Mouse (Mus musculus) left cerebral cortex, postnatal 25 days (tissue): ENCODE measurements around the gene Gltpd2. TPM values are rescaled to one million over a fixed set of nuclear protein-coding genes. Genes with fewer than 3 reads are reported as not detected.

Source experiments
- DNase-seq, 2 experiments: peaks; one replicate each; pipeline ENCODE4 v3.0.0; 2022; ENCODE audit warnings: low spot score in 2 of 2, mixed read lengths in 1 of 2
- intact Hi-C: fragments of 180-260 bp; cut with DNase I; formaldehyde crosslinking; loops from one replicate; pipeline ENCODE4 v1.15.1; 2025
- total RNA-seq, 2 experiments: library from RNA; stranded (reverse); gene quantifications; 2 replicates each; pipeline ENCODE4 v1.2.3; 2021

The Gltpd2 gene
- total RNA-seq, 2 experiments from 2014 or later = not detected

GRCm38 (mm10) chr11:70553940-70554339, 34.9 kb downstream of the Gltpd2 start:
- intact Hi-C loops = no loop called here
- no peak for DNase-seq

- intact Hi-C loops = no loop called here
- no peak for DNase-seq
Measured at GRCm38 (mm10) chr11:70557545-70557944, 38.5 kb downstream of the Gltpd2 start.

GRCm38 (mm10) chr11:70561937-70562286, 42.9 kb downstream of the Gltpd2 start:
- intact Hi-C loops = loop anchor here (1.0 to 5.0 kb wide), 4 partner anchors 10 to 40 kb away; partner anchors contain the start of genes Pld2 and Psmb6
- DNase-seq = no peak

GRCm38 (mm10) chr11:70562287-70562994, 43.4 kb downstream of the Gltpd2 start, which contains the start of gene Mink1:
TSS of gene Mink1 (plus strand) at chr11:70562881.
- intact Hi-C loops = loop anchor here (1.0 to 5.0 kb wide), 3 partner anchors 10 to 40 kb away; partner anchors contain the start of gene Pld2

GRCm38 (mm10) chr11:70562995-70563469, 44.0 kb downstream of the Gltpd2 start:
- DNase-seq = no peak
- intact Hi-C loops = loop anchor here (1.0 to 5.0 kb wide), 3 partner anchors 9 to 39 kb away; partner anchors contain the start of gene Pld2

More at GRCm38 (mm10) chr11:70562287-70562994, 43.4 kb downstream of the Gltpd2 start, which contains the start of gene Mink1:
- peak; percentile 89 to 94 for DNase-seq

GRCm38 (mm10) chr11:70563470-70564275, 44.7 kb downstream of the Gltpd2 start:
- intact Hi-C loops = loop anchor here (5.0 kb wide), 1 partner anchor 39 kb away; no protein-coding TSS in a partner anchor
- peak in 1 of 2 experiments; percentile 49 for DNase-seq

GRCm38 (mm10) chr11:70564276-70564873, 45.4 kb downstream of the Gltpd2 start:
- intact Hi-C loops = loop anchor here (5.0 kb wide), 1 partner anchor 38 kb away; no protein-coding TSS in a partner anchor
- no peak for DNase-seq

- DNase-seq = no peak
- intact Hi-C loops = no loop called here
Measured at GRCm38 (mm10) chr11:70566586-70566985, 47.6 kb downstream of the Gltpd2 start.

Other genes starting within 250 kb of the Gltpd2 start
- under 1 TPM; 0.34 to 0.60 TPM for gene Alox12e, start 196.6 kb upstream of the Gltpd2 start, total RNA-seq
- gene Alox15, start 167.2 kb upstream of the Gltpd2 start, total RNA-seq = not detected
- gene Pelp1, start 109.2 kb upstream of the Gltpd2 start, total RNA-seq = 10 to 100 TPM; 34.9 to 42.0 TPM
- 10 to 100 TPM; 64.6 to 66.7 TPM for gene Arrb2, start 86.6 kb upstream of the Gltpd2 start, total RNA-seq
- 10 to 100 TPM; 12.9 to 15.7 TPM for gene Med11, start 67.3 kb upstream of the Gltpd2 start, total RNA-seq
- under 1 TPM; 0.41 to 0.94 TPM for gene Zmynd15, start 59.8 kb upstream of the Gltpd2 start, total RNA-seq
- gene Cxcl16, start 59.2 kb upstream of the Gltpd2 start, total RNA-seq = 1 to 10 TPM in 1 of 2 experiments, under 1 TPM in 1; 0.94 to 1.2 TPM
- gene Tm4sf5, start 14.0 kb upstream of the Gltpd2 start, total RNA-seq = not detected
- gene Vmo1, start 4.6 kb upstream of the Gltpd2 start, total RNA-seq = not detected
- 100 to 1,000 TPM; 172 to 186 TPM for gene Psmb6, start 6.2 kb downstream of the Gltpd2 start, total RNA-seq
- gene Gm40193, start 13.7 kb downstream of the Gltpd2 start, total RNA-seq = not detected
- gene Pld2, start 20.9 kb downstream of the Gltpd2 start, total RNA-seq = 10 to 100 TPM; 13.0 to 15.2 TPM
- gene Mink1, start 43.7 kb downstream of the Gltpd2 start, total RNA-seq = 100 to 1,000 TPM; 412 to 432 TPM
- not detected for gene 4930544D05Rik, start 96.7 kb downstream of the Gltpd2 start, total RNA-seq
- gene Chrne, start 100.0 kb downstream of the Gltpd2 start, total RNA-seq = not detected
- gene Gp1ba, start 119.9 kb downstream of the Gltpd2 start, total RNA-seq = not detected
- gene Rnf167, start 128.0 kb downstream of the Gltpd2 start, total RNA-seq = 10 to 100 TPM; 78.6 to 81.4 TPM
- 100 to 1,000 TPM; 110 to 117 TPM for gene Slc25a11, start 128.3 kb downstream of the Gltpd2 start, total RNA-seq
- gene Pfn1, start 135.4 kb downstream of the Gltpd2 start, total RNA-seq = 100 to 1,000 TPM; 221 to 239 TPM
- gene Eno3, start 138.0 kb downstream of the Gltpd2 start, total RNA-seq = 1 to 10 TPM; 7.0 to 9.0 TPM
- gene Spag7, start 150.2 kb downstream of the Gltpd2 start, total RNA-seq = 10 to 100 TPM; 49.3 to 50.7 TPM
- 100 to 1,000 TPM; 226 to 234 TPM for gene Camta2, start 168.9 kb downstream of the Gltpd2 start, total RNA-seq
- gene Inca1, start 181.0 kb downstream of the Gltpd2 start, total RNA-seq = 1 to 10 TPM; 1.5 to 2.5 TPM
- 10 to 100 TPM; 51.3 to 53.2 TPM for gene Kif1c, start 181.4 kb downstream of the Gltpd2 start, total RNA-seq
- 10 to 100 TPM; 16.4 to 17.2 TPM for gene Zfp3, start 245.0 kb downstream of the Gltpd2 start, total RNA-seq